Mouse (Mus musculus): ENCODE data around the gene Gm20388. TPM values are rescaled to one million over a fixed set of nuclear protein-coding genes. Genes with fewer than 3 reads are reported as not detected.

Gene Gm20388
- total RNA-seq, 2 experiments from 2014 or later: 2.4 to 2.6 TPM

DNA sequence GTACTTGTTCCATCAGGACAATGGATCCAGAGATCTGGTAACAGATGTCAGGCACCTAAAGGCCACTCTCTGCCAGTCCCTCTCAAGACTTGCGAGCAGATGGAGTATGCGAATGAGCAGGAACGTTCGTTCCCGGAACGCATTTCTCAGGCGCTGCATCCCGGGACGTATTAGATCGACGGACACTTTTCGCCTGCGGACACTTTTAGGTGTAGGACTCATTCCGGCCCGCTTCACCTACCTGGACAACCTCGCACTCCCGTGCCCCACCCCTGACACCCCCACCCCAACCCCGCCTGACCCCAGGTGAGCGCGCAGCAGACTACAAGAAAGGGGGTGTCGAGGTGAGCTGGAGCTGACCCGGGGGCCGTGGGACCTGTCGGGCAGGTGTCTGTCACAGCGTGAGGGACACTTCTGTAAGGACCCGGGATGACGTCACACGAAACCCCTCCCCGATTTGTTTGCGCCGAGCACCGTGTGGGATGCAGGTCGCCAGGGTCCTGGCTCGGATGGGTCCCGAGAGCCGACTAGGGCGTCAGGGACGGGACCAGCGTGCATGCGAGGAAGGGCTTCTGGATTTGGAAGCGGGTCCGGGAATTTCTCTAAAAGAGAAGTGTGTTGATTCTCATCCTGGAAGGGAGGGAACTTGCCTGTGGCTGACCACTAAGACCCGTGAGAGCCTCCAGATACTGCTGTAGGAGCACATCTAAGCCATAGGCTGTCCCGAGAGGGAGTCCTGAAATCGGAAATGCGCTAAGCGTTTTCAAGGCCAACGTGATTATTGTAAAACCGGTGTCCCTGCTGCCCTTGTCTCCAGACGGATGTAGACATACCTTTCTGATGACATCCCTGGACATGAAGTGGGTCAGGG is 2864.9 kb downstream of the Gm20388 start, which contains the start of gene Acsf3:
Acsf3 (plus strand) TSS at position 202 of the 871 bp plus-strand sequence.
- peak within 1 kb of the TSS; percentile 82 for H3K27ac ChIP-seq
- no peak for TF ChIP-seq CTCF (IDR thresholded peaks at IDR 0.05)
- intact Hi-C loops (cut with DNase I): loop anchor here (2.0 kb wide), 1 partner anchor 97 kb away; no protein-coding TSS in a partner anchor

DNA sequence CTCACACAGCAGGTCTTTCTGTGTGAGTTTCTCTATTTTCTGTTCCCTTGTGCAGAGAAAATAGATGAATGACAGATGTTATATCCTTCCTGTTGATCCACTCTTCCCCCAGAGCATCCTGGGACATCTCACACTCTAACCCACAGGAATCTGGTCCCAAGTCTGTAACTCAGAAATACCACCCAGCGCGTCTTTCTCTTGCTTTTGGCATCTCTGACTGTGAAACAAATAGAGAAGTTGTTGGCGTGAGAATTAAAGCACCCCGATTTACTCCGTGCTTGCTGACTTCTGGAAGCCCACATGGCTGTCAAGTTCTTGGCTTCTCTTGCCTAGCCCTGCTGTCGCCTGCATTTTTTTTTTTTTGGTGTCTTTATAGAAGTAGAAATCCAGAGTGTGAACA is 2867.1 kb downstream of the Gm20388 start:
- no peak overlapping the region for H3K4me3 ChIP-seq
- H3K27ac ChIP-seq: no peak overlapping the region
- DNase-seq (ENCODE audit: extremely low spot score in 1 of 2, low spot score in 2 of 2): no peak
- intact Hi-C loops (cut with DNase I): no loop called here
- no peak for TF ChIP-seq CTCF (IDR thresholded peaks at IDR 0.05)

More for the DNA sequence above, 2864.9 kb downstream of the Gm20388 start, which contains the start of gene Acsf3:
- H3K4me3 ChIP-seq: peak within 1 kb of the TSS; percentile 90
- peak; percentile 61 to 75 for DNase-seq (ENCODE audit: extremely low spot score in 1 of 2, low spot score in 2 of 2)

DNA sequence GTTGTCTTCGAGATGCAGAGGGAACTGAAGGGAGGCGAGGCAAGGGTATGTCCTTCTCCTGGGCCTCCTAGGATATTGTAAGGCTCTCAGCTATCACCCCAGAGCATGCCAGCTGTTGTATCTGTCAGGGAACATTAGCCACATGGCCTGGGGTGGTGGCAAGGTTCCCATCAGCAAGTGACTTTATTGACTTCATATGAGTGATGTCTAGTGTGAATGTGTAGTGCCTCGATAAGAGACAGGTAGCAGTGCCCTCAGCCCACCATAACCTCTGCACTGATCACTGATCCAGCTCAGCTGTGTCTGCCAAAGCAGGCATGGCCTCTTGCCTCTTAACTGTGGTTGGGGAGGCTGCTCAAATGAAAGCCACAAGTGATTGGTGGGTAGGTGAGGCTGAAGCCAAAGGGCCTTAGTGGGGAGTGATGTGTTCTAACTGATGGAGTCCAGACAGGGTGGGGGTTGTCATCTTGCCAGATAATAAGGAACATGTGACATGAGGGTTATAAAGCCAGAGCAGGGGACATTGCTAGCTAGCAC is 2868.1 kb downstream of the Gm20388 start:
- intact Hi-C loops (cut with DNase I): no loop called here
- no peak overlapping the region for H3K27ac ChIP-seq
- DNase-seq (ENCODE audit: extremely low spot score in 1 of 2, low spot score in 2 of 2): no peak
- TF ChIP-seq CTCF (IDR thresholded peaks at IDR 0.05): no peak
- no peak overlapping the region for H3K4me3 ChIP-seq

DNA sequence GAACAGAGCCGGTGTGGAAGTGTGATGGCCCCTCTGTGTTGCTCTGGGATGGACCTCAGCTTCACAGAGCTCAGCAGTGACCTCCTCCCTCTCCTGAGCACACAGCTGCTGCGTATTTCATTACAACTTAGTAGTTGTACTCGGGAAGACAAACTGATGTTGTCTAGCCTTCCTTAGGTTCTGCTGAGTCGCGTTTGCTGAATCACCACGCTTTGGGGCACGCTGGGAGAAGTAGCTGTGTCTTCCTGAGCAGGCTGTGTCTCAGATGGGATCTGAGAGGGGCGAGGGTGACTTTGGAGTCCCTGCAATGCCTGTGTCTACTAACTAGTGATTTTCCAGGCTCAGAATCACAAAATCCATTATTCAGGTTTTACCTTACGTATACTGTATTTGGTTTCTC is 2868.6 kb downstream of the Gm20388 start:
- intact Hi-C loops (cut with DNase I): no loop called here
- no peak for DNase-seq (ENCODE audit: extremely low spot score in 1 of 2, low spot score in 2 of 2)
- TF ChIP-seq CTCF (IDR thresholded peaks at IDR 0.05): no peak
- no peak overlapping the region for H3K4me3 ChIP-seq
- no peak overlapping the region for H3K27ac ChIP-seq

DNA sequence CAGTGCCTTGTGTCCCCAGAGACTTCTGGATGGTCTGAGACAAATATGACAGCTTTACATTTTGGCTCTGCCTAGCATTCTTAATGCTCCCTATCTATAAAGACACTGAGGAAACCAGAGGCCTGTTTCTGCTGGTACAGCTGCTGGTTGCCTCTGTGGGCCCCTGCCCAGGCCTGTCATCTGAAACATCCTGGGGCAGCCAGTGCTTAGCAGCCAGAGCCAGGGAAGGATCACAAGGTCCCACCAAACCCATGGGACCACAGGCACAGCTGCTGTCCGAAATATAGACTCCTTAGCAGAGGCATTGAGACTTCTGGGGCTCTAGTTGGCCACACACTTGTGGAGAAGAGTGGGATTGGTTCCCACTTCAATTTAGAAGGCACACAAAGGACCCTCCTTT is 2874.1 kb downstream of the Gm20388 start:
- Histone ChIP-seq H3K27ac (no peak overlapping the region), H3K4me3 (no peak overlapping the region)
- intact Hi-C loops (cut with DNase I): loop anchor here (10.0 kb wide), 1 partner anchor 390 kb away; no protein-coding TSS in a partner anchor
- TF ChIP-seq CTCF (IDR thresholded peaks at IDR 0.05): no peak
- DNase-seq (ENCODE audit: extremely low spot score in 1 of 2, low spot score in 2 of 2): no peak

DNA sequence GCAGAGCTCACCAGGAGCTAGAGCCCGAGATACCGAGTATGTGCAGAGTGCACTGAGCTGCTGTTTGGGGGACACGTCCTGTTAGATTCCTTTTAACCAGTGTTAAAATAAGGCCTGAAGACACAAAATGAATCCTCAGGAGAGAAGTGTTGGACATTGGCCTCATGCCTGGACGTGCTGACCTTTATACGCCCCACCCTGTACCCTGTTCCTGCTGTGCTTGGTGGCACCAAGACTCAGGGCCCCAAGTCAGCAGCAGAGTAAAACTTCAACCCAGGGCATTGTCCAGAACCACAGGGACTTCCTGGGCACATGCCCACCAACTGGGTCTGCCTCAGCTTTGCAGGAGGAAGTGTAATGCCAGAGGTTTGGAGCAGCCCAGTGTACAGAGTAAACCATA is 2879.2 kb downstream of the Gm20388 start:
- no peak for TF ChIP-seq CTCF (IDR thresholded peaks at IDR 0.05)
- intact Hi-C loops (cut with DNase I): loop anchor here (10.0 kb wide), 1 partner anchor 395 kb away; no protein-coding TSS in a partner anchor
- DNase-seq (ENCODE audit: extremely low spot score in 1 of 2, low spot score in 2 of 2): no peak
- no peak overlapping the region for H3K4me3 ChIP-seq
- H3K27ac ChIP-seq: no peak overlapping the region

DNA sequence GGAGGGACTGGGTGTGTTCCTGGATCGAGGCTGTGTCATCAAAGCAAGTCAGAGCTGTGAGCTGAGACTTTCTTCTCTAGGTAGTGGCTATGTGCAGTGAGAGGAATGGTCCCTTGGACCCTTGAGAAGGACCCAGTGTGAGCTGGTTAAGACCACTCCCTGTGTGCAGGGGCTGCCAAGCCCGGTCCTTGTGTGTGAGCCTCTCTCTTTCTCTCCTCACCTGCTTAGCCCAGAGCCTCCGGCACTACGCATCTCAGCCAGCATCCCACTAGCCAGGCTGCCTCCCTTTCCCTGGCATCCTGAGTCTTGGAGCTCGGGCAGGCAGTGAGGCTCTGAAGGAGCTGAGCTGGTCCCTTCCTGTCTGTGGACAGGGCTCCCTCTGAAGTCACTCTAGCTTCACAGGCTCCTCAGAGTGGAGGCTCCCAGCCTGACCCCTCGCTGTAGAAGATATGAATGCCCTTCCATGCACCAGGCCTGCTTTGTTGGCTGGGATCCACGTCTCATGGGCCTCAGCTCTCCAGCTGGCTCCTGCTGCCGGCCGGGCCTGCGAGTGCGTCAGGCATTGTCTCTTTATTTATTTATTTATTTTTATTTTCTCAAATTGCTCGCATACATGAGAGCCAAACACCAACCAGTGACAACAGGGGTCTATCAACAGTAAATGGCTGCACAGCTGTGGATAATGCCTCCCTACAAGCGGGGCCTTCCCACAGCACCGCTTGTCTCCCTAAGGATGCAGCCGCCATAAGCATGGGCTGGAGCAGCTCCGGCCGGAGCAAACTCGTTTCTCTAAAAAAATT is 2882.9 kb downstream of the Gm20388 start:
- TF ChIP-seq CTCF (IDR thresholded peaks at IDR 0.05): no peak; the same call in 1 of the 2 replicates
- intact Hi-C loops (cut with DNase I): no loop called here
- DNase-seq (ENCODE audit: extremely low spot score in 1 of 2, low spot score in 2 of 2): peak in 1 of 2 experiments; percentile 22
- H3K4me3 ChIP-seq: no peak overlapping the region
- H3K27ac ChIP-seq: no peak overlapping the region

DNA sequence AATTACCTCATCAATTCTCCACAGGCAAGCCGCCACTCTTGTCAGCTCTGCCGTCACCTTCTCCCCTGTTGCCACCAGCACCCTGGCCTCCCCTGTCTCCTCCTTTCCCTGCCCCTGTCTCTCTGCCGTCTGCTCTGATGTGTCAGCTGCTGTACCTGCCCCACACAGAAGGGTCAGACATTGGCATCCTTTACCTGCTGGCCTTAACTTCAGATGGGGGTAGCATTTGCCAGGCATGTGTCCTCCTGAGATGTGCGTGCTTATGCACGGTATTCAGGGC is 2883.5 kb downstream of the Gm20388 start:
- intact Hi-C loops (cut with DNase I): no loop called here
- no peak for DNase-seq (ENCODE audit: extremely low spot score in 1 of 2, low spot score in 2 of 2)
- H3K4me3 ChIP-seq: no peak overlapping the region
- no peak overlapping the region for H3K27ac ChIP-seq
- TF ChIP-seq CTCF (IDR thresholded peaks at IDR 0.05): no peak

DNA sequence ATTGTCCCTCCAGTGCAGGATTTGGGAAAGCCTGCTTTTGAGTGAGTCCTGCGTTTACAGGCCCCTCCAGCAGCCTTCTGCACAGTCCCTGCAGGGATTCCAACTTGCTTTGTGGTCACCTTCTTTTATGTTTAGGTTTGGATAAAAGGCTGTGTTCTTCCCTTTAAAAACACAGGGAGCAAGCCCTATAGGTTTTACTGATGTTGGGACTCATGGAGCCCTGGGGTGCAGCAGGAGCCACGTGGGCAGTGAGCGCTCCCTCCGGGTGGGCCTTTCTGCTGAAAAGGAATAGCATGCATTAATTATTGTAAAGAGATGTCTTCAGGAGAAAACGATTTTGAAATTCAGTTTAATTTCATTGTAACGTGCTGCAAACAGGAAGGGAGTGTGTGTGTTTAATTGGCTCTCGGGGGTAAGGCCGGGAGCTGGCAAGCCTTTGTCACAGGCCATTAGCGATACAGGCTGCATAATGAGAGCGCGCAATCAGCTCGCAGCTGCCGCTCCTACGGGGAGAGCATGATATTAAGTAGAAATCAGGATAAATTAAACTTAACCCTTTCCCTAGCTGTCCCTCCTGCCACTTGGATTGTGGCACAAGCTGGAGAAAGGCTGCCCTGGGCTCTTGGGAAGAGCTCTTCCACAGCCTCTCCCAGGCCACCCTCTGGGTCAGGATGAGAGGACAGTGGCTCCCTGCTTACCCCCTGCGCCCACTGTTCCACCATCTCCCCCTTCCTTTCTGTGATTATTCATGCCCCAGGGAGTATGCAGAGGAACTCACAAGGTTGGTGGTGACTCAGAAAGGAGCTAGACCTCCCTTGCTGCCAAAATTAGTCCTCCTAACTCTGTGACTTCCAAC is 2893.5 kb downstream of the Gm20388 start:
- H3K27ac ChIP-seq: no peak overlapping the region
- no peak for DNase-seq (ENCODE audit: extremely low spot score in 1 of 2, low spot score in 2 of 2)
- intact Hi-C loops (cut with DNase I): no loop called here
- H3K4me3 ChIP-seq: no peak overlapping the region
- no peak for TF ChIP-seq CTCF (IDR thresholded peaks at IDR 0.05)

DNA sequence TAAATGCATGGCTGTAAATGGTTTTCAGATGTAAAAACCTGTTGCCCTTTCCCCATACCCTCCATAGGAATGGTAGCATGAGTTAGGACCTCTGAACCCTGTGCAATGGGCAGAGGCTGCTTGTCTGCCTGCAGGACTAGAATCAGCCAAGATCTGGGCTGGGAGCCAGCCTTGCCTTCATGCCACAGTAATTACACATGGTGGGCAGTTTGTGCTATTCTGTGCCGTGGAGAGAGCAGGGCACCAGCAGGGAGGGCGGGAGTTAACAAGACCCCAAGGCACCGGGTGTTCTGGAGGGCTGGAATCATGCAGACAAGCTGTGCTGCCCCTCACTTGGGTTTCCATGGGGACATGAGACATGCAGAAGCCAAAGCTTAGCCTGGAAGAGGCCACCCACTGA is 2894.7 kb downstream of the Gm20388 start:
- no peak for TF ChIP-seq CTCF (IDR thresholded peaks at IDR 0.05)
- no peak overlapping the region for H3K4me3 ChIP-seq
- DNase-seq (ENCODE audit: extremely low spot score in 1 of 2, low spot score in 2 of 2): peak in 1 of 2 experiments; percentile 24
- intact Hi-C loops (cut with DNase I): no loop called here
- no peak overlapping the region for H3K27ac ChIP-seq

DNA sequence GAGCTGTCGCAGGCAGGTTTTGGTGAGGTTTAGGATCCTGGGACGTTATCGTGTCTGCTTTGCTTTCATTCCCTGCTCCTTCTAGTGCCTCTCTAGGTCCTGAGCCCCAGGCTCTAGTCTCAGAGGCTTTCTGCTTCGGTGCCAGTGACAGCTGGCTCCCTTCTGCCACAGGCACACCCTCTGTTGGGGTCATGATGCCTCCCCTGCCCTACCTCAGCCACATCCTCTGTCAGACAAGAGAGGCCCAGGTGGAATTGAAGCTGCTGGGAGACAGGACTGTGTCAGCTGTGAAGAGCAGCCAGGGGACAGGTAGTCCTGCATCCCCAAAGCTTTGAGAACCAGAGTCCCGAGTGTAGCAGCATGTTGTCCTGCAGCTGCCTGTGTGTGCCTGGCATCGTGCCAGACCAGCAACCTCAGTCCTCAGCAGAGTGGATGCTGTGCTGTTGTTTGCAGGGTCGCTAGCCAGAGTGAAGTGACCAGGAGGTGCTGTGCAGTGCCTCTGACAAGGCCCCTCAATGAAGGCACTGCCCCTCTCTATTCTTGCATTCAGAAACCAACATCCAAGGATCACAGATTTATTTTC is 2896.4 kb downstream of the Gm20388 start:
- TF ChIP-seq CTCF (IDR thresholded peaks at IDR 0.05): no peak
- no peak for DNase-seq (ENCODE audit: extremely low spot score in 1 of 2, low spot score in 2 of 2)
- Histone ChIP-seq H3K4me3 (no peak overlapping the region), H3K27ac (no peak overlapping the region)
- intact Hi-C loops (cut with DNase I): no loop called here
